Mouse (Mus musculus) embryonic facial prominence, embryonic 14.5 days (tissue): ENCODE measurements around the gene Gm5148. TPM values are rescaled to one million over a fixed set of nuclear protein-coding genes. Genes with fewer than 3 reads are reported as not detected.

ENCODE experiments used
- ATAC-seq: fragments of 200-750 bp; cut with Nextera tagmentation; 2 replicates; pipeline ENCODE4 v1.8.0; 2017; ENCODE audit warnings: low read depth, moderate number of reproducible peaks, moderate TSS enrichment
- DNase-seq: peaks from one replicate; pipeline ENCODE4 v3.0.0-alpha.2; 2015; ENCODE audit warnings: low spot score
- H3K27ac ChIP-seq: fragments of 300-500 bp; sonication (generic); replicated peaks from 2 replicates; pipeline ENCODE4 v1.5.1; 2014; ENCODE audit warnings: low read depth, mild to moderate bottlenecking, low read length, moderate library complexity
- H3K27me3 ChIP-seq: fragments of 300-500 bp; sonication (generic); replicated peaks from 2 replicates; pipeline ENCODE4 v1.6.1; 2014; ENCODE audit warnings: low read length; ENCODE audit not compliant: control insufficient read depth, insufficient read depth
- H3K36me3 ChIP-seq: fragments of 300-500 bp; sonication (generic); 2 replicates; pipeline ENCODE4 v1.6.1; 2014; ENCODE audit warnings: low read length, mixed read lengths; ENCODE audit not compliant: control insufficient read depth, insufficient read depth
- H3K4me1 ChIP-seq: fragments of 300-500 bp; sonication (generic); 2 replicates; pipeline ENCODE4 v1.6.1; 2014; ENCODE audit warnings: antibody characterized with exemption, low read length; ENCODE audit not compliant: control insufficient read depth, insufficient read depth
- H3K4me2 ChIP-seq: fragments of 300-500 bp; sonication (generic); 2 replicates; pipeline ENCODE4 v1.6.1; 2014; ENCODE audit warnings: low read depth, mild to moderate bottlenecking, low read length, moderate library complexity, mixed read lengths
- H3K4me3 ChIP-seq: fragments of 300-500 bp; sonication (generic); 2 replicates; pipeline ENCODE4 v1.5.1; 2014; ENCODE audit warnings: low read depth, mild to moderate bottlenecking, low read length
- H3K9ac ChIP-seq: fragments of 300-500 bp; sonication (generic); 2 replicates; pipeline ENCODE4 v1.6.1; 2014; ENCODE audit warnings: low read depth, mild to moderate bottlenecking, low read length, moderate library complexity, mixed read lengths
- H3K9me3 ChIP-seq: fragments of 300-500 bp; sonication (generic); 2 replicates; pipeline ENCODE4 v1.6.1; 2016; ENCODE audit warnings: low read length; ENCODE audit not compliant: control insufficient read depth
- WGBS: fragments of 180-500 bp; shearing (Covaris S2); extraction: QIAGEN DNeasy Blood & Tissue Kit; methylation state at CpG from one replicate; pipeline ENCODE4 v1.1.7; 2014; 5-methylcytosine and 5-hydroxymethylcytosine counted together
- polyA plus RNA-seq: library from polyadenylated mRNA; unstranded; fragments of >200 nt; fragmentation: Nextera tagmentation; extraction: Ambion mirVana; gene quantifications from 2 replicates; pipeline ENCODE4 v1.2.1, GENCODE M21; 2014

Gm5148 gene
- polyA plus RNA-seq, 1 experiment from 2014 or later = 5.8 TPM

- Histone ChIP-seq H3K27ac (no peak overlapping the region), H3K27me3 (no peaks in the 10 kb centered on the region), H3K4me3 (no peak overlapping the region), H3K36me3 (no peaks in the 10 kb centered on the region), H3K4me1 (peaks cover 6% of the 10 kb centered on the region), H3K9me3 (no peaks in the 10 kb centered on the region), H3K4me2 (no peak overlapping the region), H3K9ac (no peak overlapping the region)
- 60% methylated on average over 2 of the region's 2 CpGs for WGBS
- ATAC-seq (no peak), DNase-seq (no peak)
Measured at GRCm38 (mm10) chr3:37716992-37717391, 7.3 kb downstream of the Gm5148 start.

- Histone ChIP-seq H3K27me3 (no peaks in the 10 kb centered on the region), H3K4me1 (peaks cover 11% of the 10 kb centered on the region), H3K36me3 (no peaks in the 10 kb centered on the region), H3K9me3 (no peaks in the 10 kb centered on the region), H3K4me3 (no peak overlapping the region), H3K4me2 (no peak overlapping the region), H3K9ac (no peak overlapping the region), H3K27ac (no peak overlapping the region)
- WGBS = 78% methylated on average over 7 of the region's 7 CpGs
- DNase-seq (no peak), ATAC-seq (no peak)
Measured at GRCm38 (mm10) chr3:37715734-37716133, 8.6 kb downstream of the Gm5148 start.

- WGBS = 27% methylated on average over 9 of the region's 9 CpGs
- H3K36me3 ChIP-seq = no peaks in the 10 kb centered on the region
- H3K9ac ChIP-seq = no peak overlapping the region
- ATAC-seq (peak; percentile 89), DNase-seq (peak; percentile 95)
- no peaks in the 10 kb centered on the region for H3K9me3 ChIP-seq
- no peak overlapping the region for H3K4me2 ChIP-seq
- peak overlapping the region; percentile 78 for H3K27ac ChIP-seq
- H3K4me3 ChIP-seq = no peak overlapping the region
- H3K4me1 ChIP-seq = peaks cover 11% of the 10 kb centered on the region
- no peaks in the 10 kb centered on the region for H3K27me3 ChIP-seq
Measured at GRCm38 (mm10) chr3:37712501-37712900, 11.8 kb downstream of the Gm5148 start.

GRCm38 (mm10) chr3:37711639-37712038 is 12.7 kb downstream of the Gm5148 start:
- no peak overlapping the region for H3K4me2 ChIP-seq
- ATAC-seq (no peak), DNase-seq (no peak)
- H3K36me3 ChIP-seq = no peaks in the 10 kb centered on the region
- 77% methylated on average over 4 of the region's 4 CpGs for WGBS
- no peaks in the 10 kb centered on the region for H3K27me3 ChIP-seq
- no peak overlapping the region for H3K4me3 ChIP-seq
- H3K9ac ChIP-seq = no peak overlapping the region
- peaks cover 11% of the 10 kb centered on the region for H3K4me1 ChIP-seq
- peak overlapping the region; percentile 78 for H3K27ac ChIP-seq
- no peaks in the 10 kb centered on the region for H3K9me3 ChIP-seq

GRCm38 (mm10) chr3:37707801-37708200 is 16.5 kb downstream of the Gm5148 start:
- ATAC-seq (no peak), DNase-seq (no peak)
- Histone ChIP-seq H3K4me2 (no peak overlapping the region), H3K27me3 (no peaks in the 10 kb centered on the region), H3K9me3 (no peaks in the 10 kb centered on the region), H3K36me3 (no peaks in the 10 kb centered on the region), H3K4me1 (peaks cover 15% of the 10 kb centered on the region), H3K4me3 (no peak overlapping the region), H3K9ac (no peak overlapping the region), H3K27ac (no peak overlapping the region)
- WGBS = 90% methylated on average over 6 of the region's 6 CpGs

- Histone ChIP-seq H3K36me3 (no peaks in the 10 kb centered on the region), H3K4me2 (no peak overlapping the region), H3K9ac (no peak overlapping the region), H3K4me3 (no peak overlapping the region), H3K4me1 (peaks cover 7% of the 10 kb centered on the region), H3K9me3 (peaks cover 6% of the 10 kb centered on the region; the same call in 1 of the 2 replicates), H3K27me3 (no peaks in the 10 kb centered on the region), H3K27ac (0 out of 2 replicates have a peak overlapping the region, but pooled peaks have one; percentile 23)
- DNase-seq (no peak), ATAC-seq (no peak)
- 60% methylated on average over 4 of the region's 4 CpGs for WGBS
Measured at GRCm38 (mm10) chr3:37706439-37706838, 17.9 kb downstream of the Gm5148 start.

GRCm38 (mm10) chr3:37705436-37705835 is 18.9 kb downstream of the Gm5148 start:
- Histone ChIP-seq H3K27me3 (no peaks in the 10 kb centered on the region), H3K9me3 (peaks cover 6% of the 10 kb centered on the region; the same call in 1 of the 2 replicates), H3K4me2 (no peak overlapping the region), H3K4me3 (no peak overlapping the region), H3K4me1 (peaks cover 7% of the 10 kb centered on the region), H3K9ac (no peak overlapping the region), H3K27ac (peak overlapping the region; percentile 23; the same call in 1 of the 2 replicates), H3K36me3 (no peaks in the 10 kb centered on the region)
- ATAC-seq (no peak), DNase-seq (no peak)
- 13% methylated on average over 6 of the region's 6 CpGs for WGBS

GRCm38 (mm10) chr3:37704701-37705279 is 19.5 kb downstream of the Gm5148 start:
- Histone ChIP-seq H3K27ac (peak overlapping the region; percentile 23; the same call in 1 of the 2 replicates), H3K4me2 (no peak overlapping the region), H3K4me1 (peaks cover 7% of the 10 kb centered on the region), H3K27me3 (no peaks in the 10 kb centered on the region), H3K4me3 (no peak overlapping the region), H3K9ac (no peak overlapping the region), H3K9me3 (peaks cover 6% of the 10 kb centered on the region; the same call in 1 of the 2 replicates), H3K36me3 (no peaks in the 10 kb centered on the region)
- no peak for DNase-seq
- 48% methylated on average over 10 of the region's 14 CpGs for WGBS
- peak; percentile 55; the same call in 1 of the 2 replicates for ATAC-seq

- ATAC-seq (no peak), DNase-seq (no peak)
- Histone ChIP-seq H3K4me1 (peaks cover 7% of the 10 kb centered on the region), H3K4me2 (no peak overlapping the region), H3K27ac (no peak overlapping the region), H3K9me3 (peaks cover 6% of the 10 kb centered on the region; the same call in 1 of the 2 replicates), H3K36me3 (no peaks in the 10 kb centered on the region), H3K4me3 (no peak overlapping the region), H3K9ac (no peak overlapping the region), H3K27me3 (no peaks in the 10 kb centered on the region)
- 90% methylated on average over 6 of the region's 6 CpGs for WGBS
Measured at GRCm38 (mm10) chr3:37703066-37703465, 21.2 kb downstream of the Gm5148 start.
